Mouse (Mus musculus): ENCODE results near the gene Tmem41b. TPM values are rescaled to one million over a fixed set of nuclear protein-coding genes. Genes with fewer than 3 reads are reported as not detected.
"Not testable (repeated sequence)": the region's sequence is repeated elsewhere in the genome, so short reads cannot be mapped to it uniquely, and the experiment has no call there.

Tmem41b gene
- total RNA-seq (2015): 31.5 and 32.8 TPM in 2 replicates
- 33.3 and 34.5 TPM in 2 replicates for total RNA-seq (2017)

- ATAC-seq (replicated peaks; ENCODE audit: poor library complexity): not testable (repeated sequence)
Observed at GRCm38 (mm10) chr7:109986775-109987174, at the start of gene Tmem41b. Gene Tmem41b, minus strand, starts transcription at chr7:109986929.

- no peak for ATAC-seq (replicated peaks; ENCODE audit: poor library complexity)
Observed at GRCm38 (mm10) chr7:110030342-110030741, 43.6 kb upstream of the Tmem41b start.

- no peak for ATAC-seq (replicated peaks; ENCODE audit: poor library complexity)
Observed at GRCm38 (mm10) chr7:110028826-110029225, 42.1 kb upstream of the Tmem41b start.

GRCm38 (mm10) chr7:110026594-110026993 lies 39.9 kb upstream of the Tmem41b start:
- ATAC-seq (replicated peaks; ENCODE audit: poor library complexity): no peak

GRCm38 (mm10) chr7:110023553-110023952 lies 36.8 kb upstream of the Tmem41b start:
- ATAC-seq (replicated peaks; ENCODE audit: poor library complexity): no peak

GRCm38 (mm10) chr7:110018631-110019482 lies 32.1 kb upstream of the Tmem41b start:
- ATAC-seq (replicated peaks; ENCODE audit: poor library complexity): peak; percentile 34

- peak; percentile 95 for ATAC-seq (replicated peaks; ENCODE audit: poor library complexity)
Observed at GRCm38 (mm10) chr7:110018117-110018630, 31.4 kb upstream of the Tmem41b start, which contains the start of gene Ipo7. Gene Ipo7, plus strand, starts transcription at chr7:110018274.

GRCm38 (mm10) chr7:110014272-110014671 lies 27.5 kb upstream of the Tmem41b start:
- no peak for ATAC-seq (replicated peaks; ENCODE audit: poor library complexity)

- ATAC-seq (replicated peaks; ENCODE audit: poor library complexity): no peak
Observed at GRCm38 (mm10) chr7:110011417-110011816, 24.7 kb upstream of the Tmem41b start.

GRCm38 (mm10) chr7:110009084-110009483 lies 22.4 kb upstream of the Tmem41b start:
- ATAC-seq (replicated peaks; ENCODE audit: poor library complexity): no peak

GRCm38 (mm10) chr7:110008513-110008912 lies 21.8 kb upstream of the Tmem41b start:
- ATAC-seq (replicated peaks; ENCODE audit: poor library complexity): peak; percentile 84

GRCm38 (mm10) chr7:110006471-110007195 lies 19.9 kb upstream of the Tmem41b start:
- ATAC-seq (replicated peaks; ENCODE audit: poor library complexity): peak; percentile 76

- ATAC-seq (replicated peaks; ENCODE audit: poor library complexity): peak; percentile 61
Observed at GRCm38 (mm10) chr7:110005976-110006375, 19.2 kb upstream of the Tmem41b start.

GRCm38 (mm10) chr7:110002968-110003367 lies 16.2 kb upstream of the Tmem41b start:
- no peak for ATAC-seq (replicated peaks; ENCODE audit: poor library complexity)

GRCm38 (mm10) chr7:110002092-110002491 lies 15.4 kb upstream of the Tmem41b start:
- peak; percentile 53 for ATAC-seq (replicated peaks; ENCODE audit: poor library complexity)

- no peak for ATAC-seq (replicated peaks; ENCODE audit: poor library complexity)
Observed at GRCm38 (mm10) chr7:109998388-109998787, 11.7 kb upstream of the Tmem41b start.

- no peak for ATAC-seq (replicated peaks; ENCODE audit: poor library complexity)
Observed at GRCm38 (mm10) chr7:109993157-109993959, 6.6 kb upstream of the Tmem41b start.

- ATAC-seq (replicated peaks; ENCODE audit: poor library complexity): no peak
Observed at GRCm38 (mm10) chr7:109991286-109991685, 4.6 kb upstream of the Tmem41b start.

- peak; percentile 96 for ATAC-seq (replicated peaks; ENCODE audit: poor library complexity)
Observed at GRCm38 (mm10) chr7:109986133-109986669, 528 bp downstream of the Tmem41b start.

- ATAC-seq (replicated peaks; ENCODE audit: poor library complexity): peak; percentile 24
Observed at GRCm38 (mm10) chr7:109985661-109986132, 1.0 kb downstream of the Tmem41b start.

All from megakaryocyte progenitor cell, adult 5-6 weeks (primary cell).